Mouse (Mus musculus) layer of hippocampus, adult 9-11 months (tissue): ENCODE measurements around the gene Dnase2a.

Experiments
- DNase-seq: peaks from one replicate; pipeline ENCODE4 v3.0.0; 2022

Dnase2a gene

GRCm38 (mm10) chr8:84909162-84909767 lies 905 bp downstream of the Dnase2a start:
- DNase-seq = no peak

- no peak for DNase-seq
These were observed 1.6 kb downstream of the Dnase2a start for GRCm38 (mm10) chr8:84909949-84910348.

- DNase-seq = no peak
These were observed 2.2 kb downstream of the Dnase2a start for GRCm38 (mm10) chr8:84910551-84910950.

- DNase-seq = no peak
These were observed 3.5 kb downstream of the Dnase2a start for GRCm38 (mm10) chr8:84911854-84912253.

- DNase-seq = no peak
These were observed 4.0 kb downstream of the Dnase2a start for GRCm38 (mm10) chr8:84912391-84912790.

GRCm38 (mm10) chr8:84912895-84913501 lies 4.6 kb downstream of the Dnase2a start:
- peak; percentile 72 for DNase-seq

- no peak for DNase-seq
These were observed 5.1 kb downstream of the Dnase2a start for GRCm38 (mm10) chr8:84913502-84913900.

GRCm38 (mm10) chr8:84913960-84914359 lies 5.6 kb downstream of the Dnase2a start:
- DNase-seq = no peak

- no peak for DNase-seq
These were observed 6.9 kb downstream of the Dnase2a start for GRCm38 (mm10) chr8:84915269-84915668.

GRCm38 (mm10) chr8:84917781-84918180 lies 9.4 kb downstream of the Dnase2a start:
- DNase-seq = no peak

GRCm38 (mm10) chr8:84918646-84919045 lies 10.3 kb downstream of the Dnase2a start:
- DNase-seq = no peak

GRCm38 (mm10) chr8:84921596-84921995 lies 13.2 kb downstream of the Dnase2a start:
- no peak for DNase-seq

- no peak for DNase-seq
These were observed 17.2 kb downstream of the Dnase2a start for GRCm38 (mm10) chr8:84925557-84925956.

- no peak for DNase-seq
These were observed 19.2 kb downstream of the Dnase2a start for GRCm38 (mm10) chr8:84927513-84927912.

- DNase-seq = peak; percentile 53
These were observed 20.3 kb downstream of the Dnase2a start for GRCm38 (mm10) chr8:84928456-84929306.

GRCm38 (mm10) chr8:84930582-84930981 lies 22.2 kb downstream of the Dnase2a start:
- no peak for DNase-seq

GRCm38 (mm10) chr8:84933767-84934559 lies 25.6 kb downstream of the Dnase2a start:
- DNase-seq = peak; percentile 45

GRCm38 (mm10) chr8:84934860-84935259 lies 26.5 kb downstream of the Dnase2a start:
- DNase-seq = peak; percentile 61

GRCm38 (mm10) chr8:84935489-84935888 lies 27.1 kb downstream of the Dnase2a start:
- DNase-seq = no peak

- no peak for DNase-seq
These were observed 27.9 kb downstream of the Dnase2a start for GRCm38 (mm10) chr8:84936041-84936961.

- DNase-seq = peak; percentile 39
These were observed 28.7 kb downstream of the Dnase2a start, which contains the start of gene Mast1 for GRCm38 (mm10) chr8:84936962-84937546. Gene Mast1 (minus strand): TSS chr8:84937359.
